Mouse (Mus musculus): ENCODE data around the gene Cntn3. TPM values are rescaled to one million over a fixed set of nuclear protein-coding genes. Genes with fewer than 3 reads are reported as not detected.

Cntn3 gene
- polyA plus RNA-seq, 1 experiment from 2014 or later: 1.6 TPM

DNA sequence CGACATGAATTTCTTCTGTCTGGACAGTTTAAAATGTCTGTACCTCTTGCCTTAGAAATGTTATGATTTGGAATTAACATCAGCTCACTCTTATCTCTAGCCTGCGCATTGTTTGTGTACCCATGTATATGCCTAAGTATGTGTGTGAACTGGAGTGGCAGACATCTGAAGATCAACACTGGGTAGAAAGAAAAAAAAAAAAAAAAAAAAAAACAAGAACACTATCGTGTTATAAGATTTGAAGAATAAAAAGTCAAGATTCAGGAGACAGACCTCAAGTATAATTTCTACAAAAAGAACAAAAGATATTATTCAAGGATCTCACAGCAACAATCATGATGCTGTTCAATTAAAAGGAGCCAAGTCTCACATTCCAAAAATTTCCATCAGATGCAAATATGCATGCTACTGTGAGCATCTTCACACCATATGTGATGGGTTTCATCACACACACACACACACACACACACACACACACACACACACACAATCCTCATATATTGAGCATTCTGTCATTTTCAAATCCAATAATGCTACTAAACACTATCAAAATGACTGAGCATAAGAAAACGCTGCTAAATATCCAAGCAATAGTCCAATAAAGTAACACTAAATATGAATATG is 17.0 kb downstream of the Cntn3 start:
- no peaks in the 10 kb centered on the region for H3K27me3 ChIP-seq
- H3K27ac ChIP-seq (replicated peaks): 0 out of 2 replicates have a peak overlapping the region, but pooled peaks have one; percentile 8
- no peak overlapping the region for H3K4me2 ChIP-seq (replicated peaks)
- H3K36me3 ChIP-seq: no peaks in the 10 kb centered on the region
- no peak overlapping the region for H3K9ac ChIP-seq (replicated peaks)
- WGBS: 83% methylated on average over 4 of the region's 4 CpGs
- H3K4me3 ChIP-seq: no peak overlapping the region
- H3K4me1 ChIP-seq: peaks cover 5% of the 10 kb centered on the region
- no peaks in the 10 kb centered on the region for H3K9me3 ChIP-seq
- 0 out of 2 replicates have a peak, but pooled peaks have one; percentile 53 for ATAC-seq (replicated peaks)

DNA sequence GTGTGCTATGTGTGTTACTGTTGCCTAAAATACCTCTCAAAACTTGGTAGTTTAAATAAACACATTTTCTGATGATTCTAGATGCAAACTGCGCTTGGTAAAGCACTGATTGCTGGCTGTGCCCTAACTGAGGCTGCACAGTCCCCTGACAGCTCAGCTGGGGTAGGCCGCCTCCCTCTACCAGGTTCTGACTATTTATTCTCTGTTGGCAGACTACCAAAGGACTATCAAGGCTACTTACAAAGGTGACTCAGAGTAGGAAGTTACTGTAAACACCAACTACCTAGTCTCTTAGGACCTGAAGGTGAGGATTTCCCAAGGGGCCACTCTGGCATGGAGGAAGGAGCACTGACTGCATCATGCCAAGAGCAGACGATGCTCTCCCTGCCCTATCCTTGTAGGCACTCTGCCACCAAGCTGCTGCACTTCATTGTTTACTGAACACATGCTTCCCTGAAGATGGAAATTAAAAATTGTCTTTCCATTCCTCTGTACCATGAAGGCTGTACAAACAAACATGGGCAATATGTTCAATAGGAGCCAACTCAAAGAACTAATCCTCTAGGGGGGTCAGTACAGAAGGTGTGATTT is 17.7 kb downstream of the Cntn3 start:
- 0 out of 2 replicates have a peak overlapping the region, but pooled peaks have one; percentile 8 for H3K27ac ChIP-seq (replicated peaks)
- no peak overlapping the region for H3K9ac ChIP-seq (replicated peaks)
- H3K4me1 ChIP-seq: peaks cover 5% of the 10 kb centered on the region
- WGBS: 52% methylated on average over 3 of the region's 3 CpGs
- H3K4me2 ChIP-seq (replicated peaks): no peak overlapping the region
- ATAC-seq (replicated peaks): peak; percentile 58; the same call in 1 of the 2 replicates
- H3K36me3 ChIP-seq: no peaks in the 10 kb centered on the region
- no peaks in the 10 kb centered on the region for H3K9me3 ChIP-seq
- no peaks in the 10 kb centered on the region for H3K27me3 ChIP-seq
- no peak overlapping the region for H3K4me3 ChIP-seq

DNA sequence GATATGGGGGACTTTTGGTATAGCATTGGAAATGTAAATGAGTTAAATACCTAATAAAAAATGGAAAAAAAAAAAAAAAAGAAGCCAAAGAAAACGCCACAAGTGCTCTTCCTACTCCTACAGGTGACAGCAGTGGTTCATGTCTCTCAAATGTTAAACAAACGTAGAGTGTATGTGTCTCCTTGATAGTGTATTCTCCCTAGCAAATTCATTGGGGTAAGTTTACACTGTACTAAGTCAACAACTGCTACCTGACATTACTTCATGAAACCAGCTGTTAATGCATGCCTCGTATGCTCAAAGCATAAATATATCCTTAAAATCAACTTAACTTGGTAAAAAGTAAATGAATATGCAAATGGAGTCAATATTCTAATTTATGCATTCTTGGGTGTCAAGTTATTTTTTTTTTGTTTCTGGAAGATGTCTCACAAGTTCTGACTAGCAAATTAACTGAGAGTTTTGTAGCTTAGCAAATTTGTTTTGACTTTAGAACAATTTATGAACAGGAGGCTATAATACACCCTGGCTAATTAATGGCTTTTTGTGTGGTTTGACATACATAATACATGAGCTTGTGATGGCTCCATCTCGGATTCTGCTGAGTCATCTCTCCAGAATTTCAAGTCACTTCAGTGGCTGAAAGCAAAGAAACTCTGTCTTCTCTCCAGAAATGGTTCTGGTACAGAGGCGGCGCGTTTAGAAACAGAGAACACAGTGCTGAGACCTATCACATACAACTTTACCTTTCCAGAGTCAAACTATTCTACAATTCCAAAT is 31.1 kb downstream of the Cntn3 start:
- Histone ChIP-seq H3K27me3 (no peaks in the 10 kb centered on the region), H3K9me3 (no peaks in the 10 kb centered on the region), H3K9ac (replicated peaks) (no peak overlapping the region), H3K4me2 (replicated peaks) (no peak overlapping the region), H3K27ac (replicated peaks) (no peak overlapping the region), H3K4me1 (no peaks in the 10 kb centered on the region), H3K36me3 (no peaks in the 10 kb centered on the region), H3K4me3 (no peak overlapping the region)
- 73% methylated on average over 7 of the region's 7 CpGs for WGBS
- no peak for ATAC-seq (replicated peaks)

DNA sequence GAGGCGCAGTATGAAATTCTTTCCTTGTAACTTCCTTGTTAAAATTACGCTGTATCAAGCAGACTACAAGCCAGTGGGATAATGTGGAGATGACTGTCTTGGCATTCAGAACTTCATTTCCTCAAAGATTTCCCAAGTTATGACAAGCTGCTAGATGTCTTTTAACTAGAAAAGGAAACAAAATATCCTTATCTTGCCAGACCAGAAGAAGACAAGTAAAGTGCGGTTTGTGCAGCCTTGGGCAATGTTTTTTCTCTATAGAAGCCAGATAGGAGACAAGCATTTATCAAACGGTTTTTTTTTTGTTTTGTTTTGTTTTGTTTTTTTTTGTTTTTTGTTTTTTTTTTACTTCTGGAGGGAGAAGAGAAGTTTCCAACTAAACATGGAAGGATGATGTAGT is 37.3 kb downstream of the Cntn3 start:
- no peaks in the 10 kb centered on the region for H3K36me3 ChIP-seq
- no peak for ATAC-seq (replicated peaks)
- WGBS: 85% methylated on average over 4 of the region's 4 CpGs

DNA sequence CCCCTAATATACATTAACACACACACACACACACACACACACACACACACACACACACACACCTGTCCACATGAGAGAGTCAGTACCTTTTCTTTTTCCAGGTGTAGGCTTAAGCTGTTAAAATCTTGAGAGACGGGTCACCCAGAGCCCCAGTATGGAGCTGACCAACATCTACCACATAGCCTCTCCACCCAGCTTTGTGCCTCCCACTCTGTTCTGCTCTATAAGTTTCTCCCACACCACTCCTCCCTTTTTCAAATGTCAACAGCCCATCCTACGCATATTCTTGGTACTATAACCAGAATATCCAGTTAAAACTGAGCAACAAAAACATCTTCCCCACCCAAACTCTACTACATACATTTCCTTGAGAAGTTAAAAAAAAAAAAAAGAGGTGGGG is 49.9 kb downstream of the Cntn3 start:
- Histone ChIP-seq H3K4me2 (replicated peaks) (no peak overlapping the region), H3K4me3 (no peak overlapping the region), H3K4me1 (no peaks in the 10 kb centered on the region), H3K36me3 (no peaks in the 10 kb centered on the region), H3K9me3 (no peaks in the 10 kb centered on the region), H3K27ac (replicated peaks) (no peak overlapping the region), H3K27me3 (no peaks in the 10 kb centered on the region), H3K9ac (replicated peaks) (no peak overlapping the region)
- no peak for ATAC-seq (replicated peaks)
- 78% methylated on average over 2 of the region's 2 CpGs for WGBS

More for the DNA sequence above, 37.3 kb downstream of the Cntn3 start:
- H3K9ac ChIP-seq (replicated peaks): no peak overlapping the region
- H3K27ac ChIP-seq (replicated peaks): no peak overlapping the region
- no peaks in the 10 kb centered on the region for H3K4me1 ChIP-seq
- no peak overlapping the region for H3K4me3 ChIP-seq
- no peak overlapping the region for H3K4me2 ChIP-seq (replicated peaks)
- no peaks in the 10 kb centered on the region for H3K27me3 ChIP-seq
- H3K9me3 ChIP-seq: no peaks in the 10 kb centered on the region

DNA sequence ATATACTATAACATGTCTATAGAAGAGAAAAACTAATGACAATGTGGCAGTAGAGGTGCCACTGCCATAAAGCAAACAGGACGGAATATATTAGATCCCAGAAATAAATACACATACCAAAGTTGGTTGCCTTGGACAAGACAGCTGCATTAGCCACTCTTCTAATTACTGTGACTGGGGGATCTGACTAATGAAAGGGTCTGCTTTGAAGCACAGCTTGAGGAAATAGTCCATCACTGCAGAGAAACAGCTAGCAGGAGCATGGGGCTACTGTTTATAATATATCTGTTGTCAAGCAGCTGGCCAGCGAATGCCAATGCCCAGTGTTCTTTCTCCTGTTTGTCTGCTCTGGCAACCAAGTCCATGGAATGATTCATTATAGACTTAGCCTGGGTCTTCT is 51.9 kb downstream of the Cntn3 start:
- Histone ChIP-seq H3K27ac (replicated peaks) (no peak overlapping the region), H3K27me3 (no peaks in the 10 kb centered on the region), H3K9me3 (no peaks in the 10 kb centered on the region), H3K9ac (replicated peaks) (no peak overlapping the region), H3K4me2 (replicated peaks) (no peak overlapping the region), H3K4me3 (no peak overlapping the region), H3K4me1 (no peaks in the 10 kb centered on the region), H3K36me3 (no peaks in the 10 kb centered on the region)
- WGBS: 78% methylated on average over 2 of the region's 2 CpGs
- no peak for ATAC-seq (replicated peaks)

DNA sequence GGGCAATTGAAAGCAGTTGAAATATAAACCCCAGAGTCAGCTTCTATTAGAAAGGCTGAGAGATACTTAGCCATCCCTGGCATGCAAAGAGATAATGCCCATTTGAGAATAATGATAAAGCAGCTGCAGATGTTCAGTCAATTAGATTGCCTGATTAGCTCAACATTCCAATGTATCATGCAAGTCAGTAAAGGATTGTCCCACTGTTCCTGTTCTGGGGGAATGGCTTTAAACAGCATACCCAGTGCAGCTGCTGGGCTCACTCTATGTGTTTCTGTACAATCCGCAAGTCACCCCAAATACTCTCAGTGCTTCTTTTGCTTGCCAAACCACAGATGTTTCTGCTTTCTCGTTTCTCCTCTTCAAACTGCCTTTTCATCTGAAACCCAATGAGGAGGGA is 57.7 kb downstream of the Cntn3 start:
- Histone ChIP-seq H3K4me3 (no peak overlapping the region), H3K4me1 (no peaks in the 10 kb centered on the region), H3K27me3 (no peaks in the 10 kb centered on the region), H3K9me3 (no peaks in the 10 kb centered on the region), H3K9ac (replicated peaks) (no peak overlapping the region), H3K4me2 (replicated peaks) (no peak overlapping the region), H3K36me3 (no peaks in the 10 kb centered on the region), H3K27ac (replicated peaks) (no peak overlapping the region)
- 69% methylated on average over 2 of the region's 2 CpGs for WGBS
- no peak for ATAC-seq (replicated peaks)

DNA sequence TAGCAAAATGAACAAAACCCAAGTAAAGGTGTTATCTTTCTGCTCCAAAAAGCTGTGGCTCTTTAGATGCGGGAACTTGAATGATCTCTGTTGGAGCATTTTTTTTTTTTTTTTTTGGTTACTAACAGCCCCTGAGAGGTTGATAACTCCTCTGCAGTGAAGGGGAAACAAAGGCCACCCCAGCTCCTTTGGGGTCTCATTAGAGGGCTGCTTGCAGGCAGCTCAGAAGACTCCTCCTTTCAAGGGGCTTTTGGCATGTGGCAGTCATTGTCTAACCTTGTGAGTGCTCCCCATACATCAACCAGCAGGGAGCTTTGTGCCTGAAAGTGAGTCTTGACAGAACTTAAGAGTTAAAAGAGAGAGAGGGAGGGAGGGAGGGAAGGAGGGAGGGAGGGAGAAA is 60.8 kb downstream of the Cntn3 start:
- no peaks in the 10 kb centered on the region for H3K4me1 ChIP-seq
- H3K9me3 ChIP-seq: no peaks in the 10 kb centered on the region
- no peaks in the 10 kb centered on the region for H3K27me3 ChIP-seq
- 10% methylated on average over 1 of the region's 1 CpGs for WGBS
- H3K4me3 ChIP-seq: no peak overlapping the region
- no peaks in the 10 kb centered on the region for H3K36me3 ChIP-seq
- H3K4me2 ChIP-seq (replicated peaks): no peak overlapping the region
- no peak for ATAC-seq (replicated peaks)
- no peak overlapping the region for H3K9ac ChIP-seq (replicated peaks)
- no peak overlapping the region for H3K27ac ChIP-seq (replicated peaks)

DNA sequence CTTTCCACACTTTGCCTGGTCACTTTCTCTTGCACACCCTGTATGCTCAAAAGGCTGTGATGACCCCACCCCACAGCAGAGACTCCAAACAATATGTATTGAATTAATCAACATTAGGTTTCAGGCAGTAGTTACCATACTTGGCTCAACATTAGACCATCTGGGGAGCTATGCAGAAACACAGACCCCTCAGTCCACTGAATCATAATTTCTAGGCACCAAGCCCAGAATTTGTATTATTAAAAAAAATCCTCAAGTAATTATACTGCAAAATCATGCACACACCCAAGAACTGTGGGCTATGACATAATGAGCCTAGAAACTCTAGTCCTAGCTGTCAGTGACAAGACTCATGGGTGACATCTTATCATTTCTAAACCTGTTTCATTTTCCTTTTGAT is 87.4 kb downstream of the Cntn3 start:
- no peaks in the 10 kb centered on the region for H3K4me1 ChIP-seq
- H3K36me3 ChIP-seq: no peaks in the 10 kb centered on the region
- no peak overlapping the region for H3K4me3 ChIP-seq
- no peak overlapping the region for H3K9ac ChIP-seq (replicated peaks)
- no peaks in the 10 kb centered on the region for H3K9me3 ChIP-seq
- H3K27me3 ChIP-seq: no peaks in the 10 kb centered on the region
- ATAC-seq (replicated peaks): peak; percentile 61; the same call in 1 of the 2 replicates
- no peak overlapping the region for H3K4me2 ChIP-seq (replicated peaks)
- no peak overlapping the region for H3K27ac ChIP-seq (replicated peaks)

DNA sequence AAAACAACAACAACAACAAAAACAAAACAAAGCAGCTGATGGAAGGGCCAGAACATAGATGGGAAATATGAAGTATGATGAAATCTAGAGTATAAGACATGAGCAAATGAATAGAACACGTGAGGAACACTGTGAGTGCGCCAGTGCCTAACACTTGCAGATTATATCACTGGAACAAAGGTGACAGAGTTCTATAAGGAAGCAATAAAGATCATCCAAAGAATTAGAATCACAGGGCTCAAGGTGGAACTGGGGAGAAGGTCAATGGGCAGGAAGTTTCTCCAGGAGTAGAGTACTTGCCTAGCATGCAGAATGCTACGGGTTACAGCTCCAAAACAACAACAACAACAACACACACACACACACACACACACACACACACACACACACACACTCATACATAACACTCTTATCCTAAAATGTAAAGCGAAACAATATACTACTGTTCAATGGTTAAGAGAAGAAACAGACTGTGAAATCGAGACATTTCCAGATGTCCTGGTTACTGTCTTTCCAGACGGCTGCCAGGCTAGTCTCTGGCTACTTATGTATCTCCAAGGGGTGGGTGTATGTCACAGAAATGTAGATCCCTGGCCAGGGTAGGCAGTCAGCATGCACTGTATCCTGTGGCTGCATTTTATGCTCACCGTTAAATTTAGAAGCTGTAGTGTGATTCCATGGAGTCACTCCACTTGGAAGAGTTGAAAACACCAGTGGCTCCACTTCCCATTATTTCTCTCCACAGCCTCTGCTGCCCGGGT is 94.4 kb downstream of the Cntn3 start:
- no peaks in the 10 kb centered on the region for H3K4me1 ChIP-seq
- 83% methylated on average over 8 of the region's 8 CpGs for WGBS
- no peak overlapping the region for H3K9ac ChIP-seq (replicated peaks)
- H3K27ac ChIP-seq (replicated peaks): no peak overlapping the region
- no peaks in the 10 kb centered on the region for H3K36me3 ChIP-seq
- no peaks in the 10 kb centered on the region for H3K27me3 ChIP-seq
- H3K4me2 ChIP-seq (replicated peaks): no peak overlapping the region
- H3K4me3 ChIP-seq: no peak overlapping the region
- H3K9me3 ChIP-seq: no peaks in the 10 kb centered on the region
- ATAC-seq (replicated peaks): no peak

DNA sequence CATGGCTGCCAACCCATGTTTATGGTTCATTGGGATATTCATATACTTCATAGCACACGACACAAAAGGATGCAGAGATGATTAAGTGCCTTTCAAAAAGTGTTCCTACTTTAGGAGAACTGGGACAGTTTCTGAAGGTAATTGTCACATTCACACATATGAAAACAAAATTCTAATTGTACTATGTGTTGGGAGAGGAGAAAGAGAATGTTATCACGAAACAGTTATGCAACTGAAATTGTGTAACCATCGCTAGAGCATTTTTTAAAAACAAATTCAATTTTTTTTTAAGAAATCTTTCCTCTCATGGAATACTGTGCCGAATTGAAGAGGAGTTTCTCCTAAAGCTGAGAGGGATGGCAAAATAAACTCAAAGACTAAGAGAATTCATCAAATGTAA is 134.5 kb downstream of the Cntn3 start:
- Histone ChIP-seq H3K9ac (replicated peaks) (no peak overlapping the region), H3K27ac (replicated peaks) (no peak overlapping the region), H3K4me2 (replicated peaks) (no peak overlapping the region), H3K4me3 (no peak overlapping the region), H3K9me3 (no peaks in the 10 kb centered on the region), H3K36me3 (no peaks in the 10 kb centered on the region), H3K4me1 (no peaks in the 10 kb centered on the region), H3K27me3 (no peaks in the 10 kb centered on the region)
- ATAC-seq (replicated peaks): no peak
- 91% methylated on average over 4 of the region's 4 CpGs for WGBS

DNA sequence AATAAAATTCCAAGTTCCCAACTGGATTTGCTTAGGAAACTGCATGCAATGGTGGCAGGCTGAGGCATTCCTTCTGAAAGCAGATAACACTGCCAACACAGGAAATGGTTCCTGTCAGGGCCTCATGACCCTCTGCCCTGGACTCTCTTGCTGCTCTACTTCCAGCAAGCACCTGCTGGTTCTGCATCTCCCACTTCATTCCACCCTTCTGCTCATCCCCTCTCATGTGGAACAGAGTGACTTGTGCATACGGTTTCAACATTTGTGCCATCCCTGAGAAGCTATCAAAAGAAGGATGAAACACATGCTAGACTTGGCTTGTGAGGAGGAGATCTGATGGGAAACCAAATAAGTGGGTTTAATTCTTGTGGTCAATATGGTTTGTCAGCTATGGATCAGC is 145.4 kb downstream of the Cntn3 start:
- WGBS: 89% methylated on average over 1 of the region's 1 CpGs
- ATAC-seq (replicated peaks): no peak

More for the DNA sequence above, 145.4 kb downstream of the Cntn3 start:
- Histone ChIP-seq H3K27me3 (no peaks in the 10 kb centered on the region), H3K36me3 (no peaks in the 10 kb centered on the region), H3K27ac (replicated peaks) (no peak overlapping the region), H3K4me3 (no peak overlapping the region), H3K9me3 (no peaks in the 10 kb centered on the region), H3K9ac (replicated peaks) (no peak overlapping the region), H3K4me2 (replicated peaks) (no peak overlapping the region), H3K4me1 (no peaks in the 10 kb centered on the region)
